Mouse (Mus musculus): ENCODE data around the gene Crabp2.

- TF ChIP-seq EP300 (optimal IDR thresholded peaks at IDR 0.05) (no peak), CTCF (IDR thresholded peaks at IDR 0.05; ENCODE audit: low read depth) (no peak)
Observed at GRCm38 (mm10) chr3:87989935-87990334, 41.5 kb downstream of the Crabp2 start.
